Mouse (Mus musculus) embryo, embryonic 10.5 days (tissue): ENCODE data around the gene Sdhb.

Experiments used
- DNase-seq: peaks from one replicate; pipeline ENCODE4 v3.0.0-alpha.2; 2015; ENCODE audit warnings: low spot score

Gene Sdhb

GRCm38 (mm10) chr4:140948481-140948880 is 12.5 kb upstream of the Sdhb start:
- no peak for DNase-seq

GRCm38 (mm10) chr4:140949052-140949451 is 12.0 kb upstream of the Sdhb start:
- DNase-seq, result no peak

GRCm38 (mm10) chr4:140949616-140950015 is 11.4 kb upstream of the Sdhb start:
- no peak for DNase-seq

GRCm38 (mm10) chr4:140950574-140950973 is 10.4 kb upstream of the Sdhb start:
- no peak for DNase-seq

GRCm38 (mm10) chr4:140951861-140952641 is 9.0 kb upstream of the Sdhb start:
- DNase-seq, result no peak

GRCm38 (mm10) chr4:140957131-140957702 is 3.8 kb upstream of the Sdhb start:
- peak; percentile 23 for DNase-seq

GRCm38 (mm10) chr4:140957725-140958124 is 3.3 kb upstream of the Sdhb start:
- peak; percentile 90 for DNase-seq

- no peak for DNase-seq
Measured at GRCm38 (mm10) chr4:140958319-140958718, 2.7 kb upstream of the Sdhb start.

GRCm38 (mm10) chr4:140959128-140959679 is 1.8 kb upstream of the Sdhb start:
- no peak for DNase-seq

GRCm38 (mm10) chr4:140959715-140960479 is 1.1 kb upstream of the Sdhb start:
- no peak for DNase-seq

GRCm38 (mm10) chr4:140961467-140962206 is 634 bp downstream of the Sdhb start:
- DNase-seq, result no peak

GRCm38 (mm10) chr4:140962207-140962909 is 1.4 kb downstream of the Sdhb start:
- DNase-seq, result no peak

- DNase-seq, result peak; percentile 28
Measured at GRCm38 (mm10) chr4:140962950-140963349, 1.9 kb downstream of the Sdhb start.

- DNase-seq, result no peak
Measured at GRCm38 (mm10) chr4:140963941-140964597, 3.1 kb downstream of the Sdhb start.

GRCm38 (mm10) chr4:140964620-140965019 is 3.6 kb downstream of the Sdhb start:
- DNase-seq, result peak; percentile 90

GRCm38 (mm10) chr4:140967386-140968159 is 6.6 kb downstream of the Sdhb start:
- DNase-seq, result no peak

GRCm38 (mm10) chr4:140971691-140972090 is 10.7 kb downstream of the Sdhb start:
- no peak for DNase-seq

GRCm38 (mm10) chr4:140974408-140974807 is 13.4 kb downstream of the Sdhb start:
- DNase-seq, result no peak

- DNase-seq, result no peak
Measured at GRCm38 (mm10) chr4:140975356-140975755, 14.4 kb downstream of the Sdhb start.

GRCm38 (mm10) chr4:140977278-140977677 is 16.3 kb downstream of the Sdhb start:
- DNase-seq, result no peak
